Mouse (Mus musculus): ENCODE results near the gene Znrf4. TPM values are rescaled to one million over a fixed set of nuclear protein-coding genes. Genes with fewer than 3 reads are reported as not detected.

Znrf4 gene
- polyA plus RNA-seq, 1 experiment from 2014 or later: not detected

GRCm38 (mm10) chr17:56472733-56473610, 39.3 kb downstream of the Znrf4 start:
- Histone ChIP-seq H3K4me2 (ENCODE audit: low read depth, low read length) (peak overlapping the region; percentile 99), H3K9me3 (ENCODE audit: control insufficient read depth, low read length) (no peaks in the 10 kb centered on the region), H3K27me3 (replicated peaks; ENCODE audit: control insufficient read depth, insufficient read depth, low read length) (peaks cover 33% of the 10 kb centered on the region), H3K9ac (ENCODE audit: low read depth, low read length) (peak overlapping the region; percentile 59), H3K4me3 (ENCODE audit: low read length) (peak overlapping the region; percentile 73), H3K36me3 (ENCODE audit: control insufficient read depth, insufficient read depth, low read length) (no peaks in the 10 kb centered on the region), H3K4me1 (ENCODE audit: control insufficient read depth, insufficient read depth, low read length) (peaks cover 66% of the 10 kb centered on the region), H3K27ac (ENCODE audit: low read length) (no peak overlapping the region)
- 0 out of 2 replicates have a peak, but pooled peaks have one; percentile 7 for ATAC-seq
- WGBS: 5% methylated on average over 49 of the region's 50 CpGs

GRCm38 (mm10) chr17:56472121-56472520, 40.1 kb downstream of the Znrf4 start:
- Histone ChIP-seq H3K9me3 (ENCODE audit: control insufficient read depth, low read length) (no peaks in the 10 kb centered on the region), H3K27ac (ENCODE audit: low read length) (no peak overlapping the region), H3K36me3 (ENCODE audit: control insufficient read depth, insufficient read depth, low read length) (no peaks in the 10 kb centered on the region), H3K4me1 (ENCODE audit: control insufficient read depth, insufficient read depth, low read length) (peaks cover 71% of the 10 kb centered on the region), H3K27me3 (replicated peaks; ENCODE audit: control insufficient read depth, insufficient read depth, low read length) (peaks cover 33% of the 10 kb centered on the region), H3K9ac (ENCODE audit: low read depth, low read length) (peak overlapping the region; percentile 59; the same call in 1 of the 2 replicates), H3K4me3 (ENCODE audit: low read length) (peak overlapping the region; percentile 73; the same call in 1 of the 2 replicates), H3K4me2 (ENCODE audit: low read depth, low read length) (peak overlapping the region; percentile 99; the same call in 1 of the 2 replicates)
- ATAC-seq: no peak
- 15% methylated on average over 16 of the region's 16 CpGs for WGBS

- no peaks in the 10 kb centered on the region for H3K36me3 ChIP-seq (ENCODE audit: control insufficient read depth, insufficient read depth, low read length)
- no peak overlapping the region for H3K9ac ChIP-seq (ENCODE audit: low read depth, low read length)
- peaks cover 73% of the 10 kb centered on the region for H3K4me1 ChIP-seq (ENCODE audit: control insufficient read depth, insufficient read depth, low read length)
- peaks cover 33% of the 10 kb centered on the region for H3K27me3 ChIP-seq (replicated peaks; ENCODE audit: control insufficient read depth, insufficient read depth, low read length)
- no peak overlapping the region for H3K4me3 ChIP-seq (ENCODE audit: low read length)
- H3K27ac ChIP-seq (ENCODE audit: low read length): no peak overlapping the region
- no peak for ATAC-seq
- H3K9me3 ChIP-seq (ENCODE audit: control insufficient read depth, low read length): no peaks in the 10 kb centered on the region
- H3K4me2 ChIP-seq (ENCODE audit: low read depth, low read length): no peak overlapping the region
- WGBS: 77% methylated on average over 5 of the region's 5 CpGs
Observed at GRCm38 (mm10) chr17:56471136-56471535, 41.1 kb downstream of the Znrf4 start.

- Histone ChIP-seq H3K4me1 (ENCODE audit: control insufficient read depth, insufficient read depth, low read length) (peaks cover 71% of the 10 kb centered on the region), H3K9ac (ENCODE audit: low read depth, low read length) (peak overlapping the region; percentile 56; the same call in 1 of the 2 replicates), H3K4me3 (ENCODE audit: low read length) (peak overlapping the region; percentile 15), H3K4me2 (ENCODE audit: low read depth, low read length) (peak overlapping the region; percentile 41), H3K9me3 (ENCODE audit: control insufficient read depth, low read length) (no peaks in the 10 kb centered on the region), H3K27me3 (replicated peaks; ENCODE audit: control insufficient read depth, insufficient read depth, low read length) (peaks cover 30% of the 10 kb centered on the region), H3K27ac (ENCODE audit: low read length) (no peak overlapping the region), H3K36me3 (ENCODE audit: control insufficient read depth, insufficient read depth, low read length) (no peaks in the 10 kb centered on the region)
- WGBS: 31% methylated on average over 10 of the region's 10 CpGs
- no peak for ATAC-seq
Observed at GRCm38 (mm10) chr17:56470571-56470970, 41.7 kb downstream of the Znrf4 start.

DNA sequence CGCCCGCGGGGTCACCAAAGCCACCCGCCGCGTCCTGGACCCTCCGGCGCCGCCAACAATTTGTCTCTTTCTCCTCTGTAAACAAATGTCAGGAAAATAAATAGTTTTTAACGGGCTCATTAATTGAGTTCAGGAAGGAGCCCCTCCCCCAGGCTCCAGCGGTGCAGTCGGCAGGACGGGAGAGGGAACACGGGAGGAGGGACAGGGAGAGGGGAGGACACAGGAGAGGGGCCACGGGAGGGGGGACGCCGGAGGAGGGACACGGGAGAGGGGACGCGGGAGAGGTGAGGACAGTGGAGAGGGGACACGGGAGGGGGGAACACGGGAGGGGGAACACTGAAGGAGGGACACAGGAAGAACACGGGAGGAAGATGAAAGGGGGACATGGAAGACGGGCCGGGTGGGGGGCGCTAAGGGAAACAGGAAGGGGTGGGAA, 42.2 kb downstream of the Znrf4 start:
- peak overlapping the region; percentile 15; the same call in 1 of the 2 replicates for H3K4me3 ChIP-seq (ENCODE audit: low read length)
- peaks cover 25% of the 10 kb centered on the region for H3K27me3 ChIP-seq (replicated peaks; ENCODE audit: control insufficient read depth, insufficient read depth, low read length)
- ATAC-seq: no peak
- peak overlapping the region; percentile 51 for H3K27ac ChIP-seq (ENCODE audit: low read length)
- peak overlapping the region; percentile 56 for H3K9ac ChIP-seq (ENCODE audit: low read depth, low read length)
- peaks cover 66% of the 10 kb centered on the region for H3K4me1 ChIP-seq (ENCODE audit: control insufficient read depth, insufficient read depth, low read length)
- no peaks in the 10 kb centered on the region for H3K36me3 ChIP-seq (ENCODE audit: control insufficient read depth, insufficient read depth, low read length)
- 8% methylated on average over 26 of the region's 26 CpGs for WGBS
- peak overlapping the region; percentile 41 for H3K4me2 ChIP-seq (ENCODE audit: low read depth, low read length)
- H3K9me3 ChIP-seq (ENCODE audit: control insufficient read depth, low read length): no peaks in the 10 kb centered on the region

DNA sequence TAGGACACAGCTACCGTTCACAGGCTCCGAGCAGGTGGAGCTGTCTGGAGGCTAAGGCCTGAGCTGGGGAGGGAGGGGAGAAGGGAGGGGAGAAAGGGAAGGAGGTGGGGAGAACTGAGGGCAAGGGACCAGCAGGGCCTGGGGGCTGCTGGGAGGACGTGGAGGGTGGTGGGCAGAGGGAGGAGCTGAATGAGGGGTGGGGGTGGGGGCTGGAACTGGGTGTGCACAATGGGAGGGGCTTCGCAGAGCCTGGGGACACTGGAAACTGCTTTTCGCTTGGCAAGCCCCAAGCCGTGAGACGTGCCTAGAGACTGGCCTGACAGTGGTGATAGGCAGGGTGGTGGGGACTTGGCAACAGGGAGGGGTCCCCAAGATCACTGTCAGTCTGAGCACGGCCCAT, 43.0 kb downstream of the Znrf4 start:
- peaks cover 58% of the 10 kb centered on the region for H3K4me1 ChIP-seq (ENCODE audit: control insufficient read depth, insufficient read depth, low read length)

DNA sequence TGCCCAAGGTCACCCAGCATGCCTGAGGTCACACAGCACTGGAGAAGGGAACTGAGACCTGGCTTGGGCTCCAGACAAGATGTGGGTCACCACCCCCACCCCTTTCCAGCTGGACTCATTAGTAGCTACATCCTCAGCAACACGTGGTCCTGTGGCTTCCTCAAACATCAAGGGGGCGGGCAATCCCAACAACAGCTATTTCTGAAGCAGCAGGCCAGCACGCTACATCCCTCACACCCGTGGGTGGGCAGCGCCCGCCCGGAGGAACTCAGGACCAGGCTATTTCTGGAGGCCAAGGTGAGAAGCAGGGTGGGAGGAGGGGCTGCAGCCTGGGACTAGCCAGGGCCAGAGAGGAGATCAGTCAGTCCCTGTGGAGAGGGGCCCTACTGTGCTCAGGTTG, 43.4 kb downstream of the Znrf4 start:
- no peak for ATAC-seq
- H3K27ac ChIP-seq (ENCODE audit: low read length): peak overlapping the region; percentile 51
- no peaks in the 10 kb centered on the region for H3K9me3 ChIP-seq (ENCODE audit: control insufficient read depth, low read length)
- WGBS: 51% methylated on average over 7 of the region's 7 CpGs
- H3K27me3 ChIP-seq (replicated peaks; ENCODE audit: control insufficient read depth, insufficient read depth, low read length): peaks cover 13% of the 10 kb centered on the region
- H3K4me3 ChIP-seq (ENCODE audit: low read length): no peak overlapping the region
- H3K4me1 ChIP-seq (ENCODE audit: control insufficient read depth, insufficient read depth, low read length): peaks cover 54% of the 10 kb centered on the region
- H3K36me3 ChIP-seq (ENCODE audit: control insufficient read depth, insufficient read depth, low read length): no peaks in the 10 kb centered on the region
- no peak overlapping the region for H3K4me2 ChIP-seq (ENCODE audit: low read depth, low read length)
- no peak overlapping the region for H3K9ac ChIP-seq (ENCODE audit: low read depth, low read length)

More for the DNA sequence above, 43.0 kb downstream of the Znrf4 start:
- H3K4me3 ChIP-seq (ENCODE audit: low read length): no peak overlapping the region
- H3K27me3 ChIP-seq (replicated peaks; ENCODE audit: control insufficient read depth, insufficient read depth, low read length): peaks cover 17% of the 10 kb centered on the region
- H3K36me3 ChIP-seq (ENCODE audit: control insufficient read depth, insufficient read depth, low read length): no peaks in the 10 kb centered on the region
- no peaks in the 10 kb centered on the region for H3K9me3 ChIP-seq (ENCODE audit: control insufficient read depth, low read length)
- 49% methylated on average over 8 of the region's 8 CpGs for WGBS
- H3K9ac ChIP-seq (ENCODE audit: low read depth, low read length): no peak overlapping the region
- ATAC-seq: no peak
- no peak overlapping the region for H3K4me2 ChIP-seq (ENCODE audit: low read depth, low read length)
- H3K27ac ChIP-seq (ENCODE audit: low read length): peak overlapping the region; percentile 51

- no peak for ATAC-seq
- Histone ChIP-seq H3K4me1 (ENCODE audit: control insufficient read depth, insufficient read depth, low read length) (peaks cover 51% of the 10 kb centered on the region), H3K36me3 (ENCODE audit: control insufficient read depth, insufficient read depth, low read length) (no peaks in the 10 kb centered on the region), H3K4me2 (ENCODE audit: low read depth, low read length) (no peak overlapping the region), H3K9me3 (ENCODE audit: control insufficient read depth, low read length) (no peaks in the 10 kb centered on the region), H3K9ac (ENCODE audit: low read depth, low read length) (no peak overlapping the region), H3K4me3 (ENCODE audit: low read length) (no peak overlapping the region), H3K27me3 (replicated peaks; ENCODE audit: control insufficient read depth, insufficient read depth, low read length) (peaks cover 8% of the 10 kb centered on the region), H3K27ac (ENCODE audit: low read length) (peak overlapping the region; percentile 88)
- 87% methylated on average over 9 of the region's 9 CpGs for WGBS
Observed at GRCm38 (mm10) chr17:56468380-56468779, 43.9 kb downstream of the Znrf4 start.

DNA sequence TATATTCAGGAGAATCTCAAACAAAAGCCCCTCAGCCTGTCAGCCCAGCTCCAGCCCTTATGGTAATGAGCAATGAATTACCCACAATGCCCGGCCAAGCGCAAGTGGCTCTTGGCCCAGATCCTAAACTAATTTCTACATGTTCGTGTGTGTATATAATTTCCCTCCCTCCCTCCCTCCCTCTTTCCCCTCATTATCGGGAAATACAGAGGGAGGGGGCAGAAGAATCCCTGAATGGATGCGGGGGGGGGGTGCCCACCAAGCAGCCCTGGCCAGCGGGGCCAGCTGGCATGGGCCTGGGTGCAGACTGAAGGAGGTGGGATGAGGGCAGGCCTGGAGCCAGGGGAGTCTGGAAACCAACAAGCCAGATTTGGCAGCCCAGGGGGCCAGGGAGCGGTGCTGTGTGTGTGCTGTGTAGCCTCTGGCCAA, 44.8 kb downstream of the Znrf4 start:
- Histone ChIP-seq H3K4me3 (ENCODE audit: low read length) (no peak overlapping the region), H3K36me3 (ENCODE audit: control insufficient read depth, insufficient read depth, low read length) (no peaks in the 10 kb centered on the region), H3K4me2 (ENCODE audit: low read depth, low read length) (0 out of 2 replicates have a peak overlapping the region, but pooled peaks have one; percentile 15), H3K9me3 (ENCODE audit: control insufficient read depth, low read length) (no peaks in the 10 kb centered on the region), H3K4me1 (ENCODE audit: control insufficient read depth, insufficient read depth, low read length) (peaks cover 50% of the 10 kb centered on the region), H3K27me3 (replicated peaks; ENCODE audit: control insufficient read depth, insufficient read depth, low read length) (peaks cover 3% of the 10 kb centered on the region), H3K9ac (ENCODE audit: low read depth, low read length) (peak overlapping the region; percentile 53), H3K27ac (ENCODE audit: low read length) (peak overlapping the region; percentile 88)
- ATAC-seq: peak; percentile 23; the same call in 1 of the 2 replicates
- 32% methylated on average over 7 of the region's 7 CpGs for WGBS

Data from intestine, embryonic 16.5 days (tissue).